18 mouse cellular contexts compared by ENCODE assay signal in the genomic region with DNA sequence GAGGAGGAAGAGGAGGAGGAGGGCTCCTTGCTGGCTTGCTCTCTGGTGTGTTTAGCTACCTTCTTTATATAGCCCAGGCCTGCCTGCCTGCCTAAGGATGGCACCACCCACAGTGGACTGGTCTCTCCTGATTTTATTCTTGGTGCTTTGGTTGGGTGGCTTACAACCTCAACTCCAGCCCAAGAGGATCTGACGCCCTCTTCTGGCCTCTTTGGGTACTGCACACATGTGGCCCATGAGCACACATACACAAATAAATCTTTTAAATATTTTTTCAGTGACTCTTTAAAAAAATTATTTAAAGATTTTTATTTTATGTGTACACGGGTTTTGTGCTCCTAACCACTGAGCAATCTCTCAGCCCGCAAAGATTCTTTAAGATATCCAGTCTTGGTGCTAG. TPM values are rescaled to one million over a fixed set of nuclear protein-coding genes. Genes with fewer than 3 reads are reported as not detected.
DNase-seq lines count a peak whose midpoint lies in the region; ATAC-seq and TF ChIP-seq lines count a peak whose summit lies in the region.
"Had no signal": no experiment of that assay in that cellular context is flagged by ENCODE, and none has a peak within 500 bp of the region (broad histone marks: within the 10 kb centered on the region; RNA-seq: fewer than 3 reads in every experiment).

No protein-coding gene starts in this region.

- peak; percentile 49 for TF ChIP-seq CTCF in intestine, postnatal 0 days (IDR thresholded peaks at IDR 0.05; ENCODE audit: low read depth)
- peak; percentile 54 for TF ChIP-seq CTCF in midbrain, postnatal 0 days (IDR thresholded peaks at IDR 0.05)
- peak; percentile 21; the same call in 1 of the 2 replicates for TF ChIP-seq CTCF in bone marrow, adult 2 months (IDR thresholded peaks at IDR 0.05; ENCODE audit: control insufficient read depth, insufficient read depth, low read length)

- no peak for DNase-seq in midbrain, postnatal 0 days (ENCODE audit: low spot score)
- no peak for DNase-seq in midbrain, embryonic 14.5 days
- DNase-seq in testis, postnatal 10 days (ENCODE audit: low spot score), result peak; percentile 70
- DNase-seq in adrenal gland, adult (ENCODE audit: inconsistent age in 2 of 2, low spot score in 1 of 2), result no peak
- DNase-seq in left cerebral cortex, adult 9 months (ENCODE audit: low spot score in 2 of 2), result no peak
- DNase-seq: cerebellum, adult 18-20 months; embryo, embryonic 11 days; heart, postnatal 14 days; lung, postnatal 36 days; right cerebral cortex, postnatal 25 days; thymus, postnatal 25 days had no signal

- no peak for TF ChIP-seq POLR2A in bone marrow, adult 2 months (IDR thresholded peaks at IDR 0.05; ENCODE audit: borderline replicate concordance, control insufficient read depth, low read depth, low read length)

- no peaks in the 10 kb centered on the region for H3K9me3 ChIP-seq in intestine, postnatal 0 days (ENCODE audit: control insufficient read depth)
- H3K9me3 ChIP-seq in intestine, embryonic 16.5 days (ENCODE audit: control insufficient read depth, low read length), result 0 out of 2 replicates have a peak, but pooled peaks cover 2% of the 10 kb centered on the region
- H3K9me3 ChIP-seq in midbrain, postnatal 0 days (ENCODE audit: low read length), result no peaks in the 10 kb centered on the region
- no peaks in the 10 kb centered on the region for H3K9me3 ChIP-seq in midbrain, embryonic 14.5 days (ENCODE audit: control insufficient read depth, low read length)
- H3K9me3 ChIP-seq: limb, embryonic 12.5 days had no signal

- H3K27ac ChIP-seq in intestine, postnatal 0 days (ENCODE audit: low read depth, low read length), result no peak overlapping the region
- no peak overlapping the region for H3K27ac ChIP-seq in intestine, embryonic 16.5 days (ENCODE audit: low read length)
- no peak overlapping the region for H3K27ac ChIP-seq in midbrain, postnatal 0 days (ENCODE audit: low read depth, low read length)
- H3K27ac ChIP-seq in midbrain, embryonic 14.5 days (replicated peaks; ENCODE audit: low read depth, low read length), result no peak overlapping the region
- H3K27ac ChIP-seq in bone marrow, adult 2 months (ENCODE audit: control insufficient read depth, insufficient read depth, low read depth, low read length, poor library complexity), result no peak overlapping the region
- H3K27ac ChIP-seq: limb, embryonic 12.5 days had no signal

- no peaks in the 10 kb centered on the region for H3K36me3 ChIP-seq in intestine, postnatal 0 days (ENCODE audit: control insufficient read depth, insufficient read depth)
- no peaks in the 10 kb centered on the region for H3K36me3 ChIP-seq in intestine, embryonic 16.5 days (ENCODE audit: control insufficient read depth, insufficient read depth, low read length)
- no peaks in the 10 kb centered on the region for H3K36me3 ChIP-seq in midbrain, postnatal 0 days (ENCODE audit: insufficient read depth, low read length)
- no peaks in the 10 kb centered on the region for H3K36me3 ChIP-seq in midbrain, embryonic 14.5 days (ENCODE audit: control insufficient read depth, insufficient read depth, low read length)
- H3K36me3 ChIP-seq: G1E; limb, embryonic 12.5 days had no signal

- H3K4me1 ChIP-seq in intestine, postnatal 0 days (replicated peaks; ENCODE audit: control insufficient read depth, insufficient read depth, low read length), result no peaks in the 10 kb centered on the region
- 0 out of 2 replicates have a peak, but pooled peaks cover 4% of the 10 kb centered on the region for H3K4me1 ChIP-seq in intestine, embryonic 16.5 days (ENCODE audit: control insufficient read depth, insufficient read depth, low read length)
- no peaks in the 10 kb centered on the region for H3K4me1 ChIP-seq in midbrain, postnatal 0 days (ENCODE audit: insufficient read depth, low read length)
- H3K4me1 ChIP-seq in midbrain, embryonic 14.5 days (ENCODE audit: control insufficient read depth, insufficient read depth, low read length), result no peaks in the 10 kb centered on the region
- H3K4me1 ChIP-seq in bone marrow, adult 2 months (ENCODE audit: control insufficient read depth, insufficient read depth, low read length), result no peaks in the 10 kb centered on the region
- H3K4me1 ChIP-seq: limb, embryonic 12.5 days had no signal

- H3K4me2 ChIP-seq in intestine, postnatal 0 days (replicated peaks; ENCODE audit: low read depth), result no peak overlapping the region
- no peak overlapping the region for H3K4me2 ChIP-seq in intestine, embryonic 16.5 days (ENCODE audit: low read depth, low read length)
- H3K4me2 ChIP-seq in midbrain, postnatal 0 days (ENCODE audit: low read depth, low read length, poor library complexity, severe bottlenecking), result no peak overlapping the region
- no peak overlapping the region for H3K4me2 ChIP-seq in midbrain, embryonic 14.5 days (ENCODE audit: low read length)
- H3K4me2 ChIP-seq: limb, embryonic 12.5 days; midbrain, embryonic 11.5 days had no signal

- H3K4me3 ChIP-seq in intestine, postnatal 0 days (ENCODE audit: low read depth, low read length), result no peak overlapping the region
- H3K4me3 ChIP-seq in intestine, embryonic 16.5 days (ENCODE audit: low read length), result no peak overlapping the region
- no peak overlapping the region for H3K4me3 ChIP-seq in midbrain, postnatal 0 days (ENCODE audit: low read depth, low read length)
- no peak overlapping the region for H3K4me3 ChIP-seq in midbrain, embryonic 14.5 days (replicated peaks; ENCODE audit: low read depth, low read length)
- H3K4me3 ChIP-seq in bone marrow, adult 2 months (replicated peaks; ENCODE audit: control insufficient read depth, low read depth, low read length), result no peak overlapping the region
- H3K4me3 ChIP-seq: limb, embryonic 12.5 days had no signal

- WGBS in intestine, postnatal 0 days, result 57% methylated on average over 3 of the region's 3 CpGs
- 56% methylated on average over 3 of the region's 3 CpGs for WGBS in intestine, embryonic 16.5 days
- WGBS in midbrain, postnatal 0 days, result 53% methylated on average over 3 of the region's 3 CpGs
- 60% methylated on average over 3 of the region's 3 CpGs for WGBS in midbrain, embryonic 14.5 days
- WGBS in bone marrow, adult 2 months, result 47% methylated on average over 3 of the region's 3 CpGs

- ATAC-seq in intestine, postnatal 0 days, result no peak
- ATAC-seq in intestine, embryonic 16.5 days, result no peak
- ATAC-seq in midbrain, postnatal 0 days (ENCODE audit: low FRiP score), result no peak
- ATAC-seq in midbrain, embryonic 14.5 days (ENCODE audit: low FRiP score, low TSS enrichment), result no peak
- ATAC-seq: hindbrain, embryonic 16.5 days had no signal

- no peaks in the 10 kb centered on the region for H3K27me3 ChIP-seq in intestine, postnatal 0 days (replicated peaks; ENCODE audit: control insufficient read depth, insufficient read depth, low read length)
- H3K27me3 ChIP-seq in intestine, embryonic 16.5 days (replicated peaks; ENCODE audit: control insufficient read depth, insufficient read depth, low read length), result no peaks in the 10 kb centered on the region
- no peaks in the 10 kb centered on the region for H3K27me3 ChIP-seq in midbrain, postnatal 0 days (ENCODE audit: insufficient read depth, low read length)
- no peaks in the 10 kb centered on the region for H3K27me3 ChIP-seq in midbrain, embryonic 14.5 days (ENCODE audit: control insufficient read depth, insufficient read depth, low read length)
- H3K27me3 ChIP-seq: limb, embryonic 12.5 days had no signal

- H3K9ac ChIP-seq in intestine, postnatal 0 days (ENCODE audit: low read depth, low read length), result no peak overlapping the region
- H3K9ac ChIP-seq in intestine, embryonic 16.5 days (ENCODE audit: low read depth, low read length), result no peak overlapping the region
- no peak overlapping the region for H3K9ac ChIP-seq in midbrain, postnatal 0 days (replicated peaks; ENCODE audit: low read length, poor library complexity, severe bottlenecking)
- no peak overlapping the region for H3K9ac ChIP-seq in midbrain, embryonic 14.5 days (replicated peaks; ENCODE audit: low read length)
- H3K9ac ChIP-seq: limb, embryonic 12.5 days had no signal

RNA-seq across cellular contexts. Expression of a gene that starts 25.0 kb away (rescaled TPM):
- not detected in 2 replicates for polyA plus RNA-seq in intestine, postnatal 0 days (2015; fragmentation: Nextera tagmentation; extraction: Ambion mirVana)
- polyA plus RNA-seq in intestine, embryonic 16.5 days (2015; fragmentation: Nextera tagmentation; extraction: Ambion mirVana), result 0.87 and 1.9 TPM in 2 replicates
- 0.55 and 0.99 TPM in 2 replicates for total RNA-seq in midbrain, postnatal 0 days (2014; rRNA removed)
- 4.4 and 4.6 TPM in 2 replicates for polyA plus RNA-seq in midbrain, postnatal 0 days (2015; fragmentation: Nextera tagmentation; extraction: Ambion mirVana)
- polyA plus RNA-seq in midbrain, embryonic 14.5 days (2014; fragmentation: Nextera tagmentation; extraction: Ambion mirVana), result 1.9 and 3.0 TPM in 2 replicates
- polyA plus RNA-seq in bone marrow, adult 2 months (2011; ENCODE audit: insufficient read depth, insufficient read length, low replicate concordance, missing spikeins), result 4.3 and 6.0 TPM in 2 replicates
- total RNA-seq: G1E had no signal
- polyA plus RNA-seq: G1E had no signal

RNA-seq across cellular contexts. Expression of a gene that starts 25.8 kb away (rescaled TPM):
- 1.5 and 1.9 TPM in 2 replicates for polyA plus RNA-seq in intestine, postnatal 0 days (2015; fragmentation: Nextera tagmentation; extraction: Ambion mirVana)
- polyA plus RNA-seq in intestine, embryonic 16.5 days (2015; fragmentation: Nextera tagmentation; extraction: Ambion mirVana), result 4.3 and 4.8 TPM in 2 replicates
- total RNA-seq in midbrain, postnatal 0 days (2014; rRNA removed), result 40.1 and 40.2 TPM in 2 replicates
- 15.4 and 17.4 TPM in 2 replicates for polyA plus RNA-seq in midbrain, postnatal 0 days (2015; fragmentation: Nextera tagmentation; extraction: Ambion mirVana)
- 25.5 and 28.8 TPM in 2 replicates for polyA plus RNA-seq in midbrain, embryonic 14.5 days (2014; fragmentation: Nextera tagmentation; extraction: Ambion mirVana)
- 0.41 and 1.2 TPM in 2 replicates for polyA plus RNA-seq in bone marrow, adult 2 months (2011; ENCODE audit: insufficient read depth, insufficient read length, low replicate concordance, missing spikeins)
- polyA plus RNA-seq: G1E had no signal
